14 mouse cellular contexts compared by ENCODE assay signal in genomic region chr3:52904028-52904427, GRCm38 (mm10).
"Had no signal": no experiment of that assay in that cellular context is flagged by ENCODE, and none has a peak within 500 bp of the region (broad histone marks: within the 10 kb centered on the region; RNA-seq: fewer than 3 reads in every experiment).

No protein-coding gene starts in this region.

- H3K4me2 ChIP-seq: liver, embryonic 11.5 days; liver, embryonic 15.5 days; stomach, embryonic 15.5 days had no signal

- H3K27me3 ChIP-seq: liver, embryonic 15.5 days; stomach, embryonic 15.5 days had no signal

- H3K36me3 ChIP-seq: limb, embryonic 10.5 days; liver, embryonic 15.5 days; midbrain, embryonic 10.5 days; stomach, embryonic 15.5 days had no signal

- H3K4me3 ChIP-seq: left cerebral cortex, adult 2 months; limb, embryonic 10.5 days; liver, embryonic 15.5 days; midbrain, embryonic 10.5 days; stomach, embryonic 15.5 days had no signal

- H3K9ac ChIP-seq: liver, embryonic 15.5 days; stomach, embryonic 15.5 days had no signal

- H3K4me1 ChIP-seq: limb, embryonic 10.5 days; liver, embryonic 15.5 days; midbrain, embryonic 10.5 days; stomach, embryonic 15.5 days had no signal

- ATAC-seq: lung, postnatal 0 days; midbrain, embryonic 16.5 days had no signal

- H3K27ac ChIP-seq: left cerebral cortex, adult 2 months; limb, embryonic 10.5 days; liver, embryonic 15.5 days; midbrain, embryonic 10.5 days; stomach, embryonic 15.5 days had no signal

- DNase-seq: kidney, adult 8-10 months; kidney, postnatal 10 days; lung, adult 2 months; lung, postnatal 4 days; right cerebral cortex, postnatal 14 days; thymus, postnatal 4 days had no signal

- H3K9me3 ChIP-seq: limb, embryonic 10.5 days; liver, embryonic 15.5 days; midbrain, embryonic 10.5 days; stomach, embryonic 15.5 days had no signal
